Mouse (Mus musculus): ENCODE measurements at regions not wholly inside any gene's neighbourhood (a gene's known extent, or its start where the extent isn't known, plus 50 kb on each side); places are given as distances from the start of the nearest gene placed in this dataset.

GRCm38 (mm10) chr1:94803722-94804121 is 509.7 kb upstream of the Fam174a start:
- H3K9ac ChIP-seq = no peak overlapping the region
- H3K4me3 ChIP-seq (replicated peaks) = no peak overlapping the region
- H3K36me3 ChIP-seq (replicated peaks) = no peaks in the 10 kb centered on the region
- H3K4me2 ChIP-seq = no peak overlapping the region
- no peaks in the 10 kb centered on the region for H3K27me3 ChIP-seq
- H3K27ac ChIP-seq (replicated peaks) = no peak overlapping the region
- no peak for ATAC-seq (ENCODE audit: insufficient read depth)
- no peaks in the 10 kb centered on the region for H3K9me3 ChIP-seq (replicated peaks)
- H3K4me1 ChIP-seq (replicated peaks) = no peaks in the 10 kb centered on the region

GRCm38 (mm10) chr1:94804877-94805276 is 508.5 kb upstream of the Fam174a start:
- Histone ChIP-seq H3K36me3 (replicated peaks) (no peaks in the 10 kb centered on the region), H3K4me1 (replicated peaks) (no peaks in the 10 kb centered on the region), H3K27me3 (no peaks in the 10 kb centered on the region), H3K9ac (no peak overlapping the region), H3K9me3 (replicated peaks) (no peaks in the 10 kb centered on the region), H3K4me2 (no peak overlapping the region), H3K4me3 (replicated peaks) (no peak overlapping the region), H3K27ac (replicated peaks) (no peak overlapping the region)
- 44% methylated on average over 1 of the region's 1 CpGs for WGBS (ENCODE audit: insufficient replicate concordance)
- ATAC-seq (ENCODE audit: insufficient read depth) = no peak

GRCm38 (mm10) chr1:94827628-94828027 is 485.8 kb upstream of the Fam174a start:
- no peak overlapping the region for H3K27ac ChIP-seq (replicated peaks)
- H3K4me2 ChIP-seq = no peak overlapping the region
- H3K4me3 ChIP-seq (replicated peaks) = no peak overlapping the region
- no peaks in the 10 kb centered on the region for H3K36me3 ChIP-seq (replicated peaks)
- no peaks in the 10 kb centered on the region for H3K9me3 ChIP-seq (replicated peaks)
- no peak overlapping the region for H3K9ac ChIP-seq
- no peak for ATAC-seq (ENCODE audit: insufficient read depth)
- H3K4me1 ChIP-seq (replicated peaks) = no peaks in the 10 kb centered on the region
- H3K27me3 ChIP-seq = no peaks in the 10 kb centered on the region

GRCm38 (mm10) chr1:94835982-94836381 is 477.4 kb upstream of the Fam174a start:
- no peak for ATAC-seq (ENCODE audit: insufficient read depth)
- Histone ChIP-seq H3K4me3 (replicated peaks) (no peak overlapping the region), H3K9ac (no peak overlapping the region), H3K27ac (replicated peaks) (no peak overlapping the region), H3K4me1 (replicated peaks) (no peaks in the 10 kb centered on the region), H3K9me3 (replicated peaks) (no peaks in the 10 kb centered on the region), H3K4me2 (no peak overlapping the region), H3K27me3 (no peaks in the 10 kb centered on the region), H3K36me3 (replicated peaks) (no peaks in the 10 kb centered on the region)
- 52% methylated on average over 4 of the region's 4 CpGs for WGBS (ENCODE audit: insufficient replicate concordance)

DNA sequence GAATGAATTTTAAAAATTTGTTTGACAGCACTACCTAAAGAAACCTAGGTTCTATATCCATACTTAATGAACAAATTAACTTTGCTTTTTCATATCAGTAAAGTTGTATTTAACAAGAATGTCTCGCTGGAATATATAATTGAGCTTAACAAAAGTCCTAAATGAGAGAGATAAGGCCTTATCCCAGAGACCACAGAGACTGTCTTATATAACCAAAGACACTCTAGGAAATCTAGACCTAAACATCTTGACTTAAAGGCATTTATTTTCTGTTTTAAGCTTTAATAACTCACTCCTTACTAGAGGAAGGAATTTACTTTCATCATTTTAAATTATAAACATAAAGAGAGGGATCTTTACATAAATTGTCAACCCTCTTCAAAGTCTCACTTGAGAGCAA is 461.9 kb upstream of the Fam174a start:
- no peaks in the 10 kb centered on the region for H3K36me3 ChIP-seq (replicated peaks)
- 26% methylated on average over 1 of the region's 1 CpGs for WGBS (ENCODE audit: insufficient replicate concordance)
- H3K9me3 ChIP-seq (replicated peaks) = no peaks in the 10 kb centered on the region
- no peak overlapping the region for H3K9ac ChIP-seq
- ATAC-seq (ENCODE audit: insufficient read depth) = no peak
- H3K4me1 ChIP-seq (replicated peaks) = no peaks in the 10 kb centered on the region
- no peak overlapping the region for H3K27ac ChIP-seq (replicated peaks)
- H3K27me3 ChIP-seq = no peaks in the 10 kb centered on the region
- H3K4me3 ChIP-seq (replicated peaks) = no peak overlapping the region
- H3K4me2 ChIP-seq = no peak overlapping the region

DNA sequence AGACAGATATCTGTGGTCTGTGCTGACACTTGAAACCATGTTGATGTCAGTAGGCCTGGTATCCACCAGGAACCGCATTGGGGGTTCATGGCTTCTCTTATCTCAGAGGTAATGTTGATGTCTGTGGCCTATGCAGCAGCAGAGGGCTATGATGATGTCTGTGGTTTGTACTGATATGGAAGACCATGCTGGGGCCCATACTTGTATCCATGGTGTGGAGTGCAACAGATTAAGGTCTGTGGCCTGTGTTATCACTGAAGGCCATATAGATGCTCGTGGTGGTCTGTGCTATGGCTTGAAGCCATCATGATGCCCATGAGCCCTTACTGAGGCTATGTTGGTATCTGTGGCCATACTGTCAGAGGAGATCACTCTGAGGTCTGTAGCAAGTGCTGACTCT is 455.0 kb upstream of the Fam174a start:
- Histone ChIP-seq H3K27ac (replicated peaks) (peak overlapping the region; percentile 42), H3K36me3 (replicated peaks) (no peaks in the 10 kb centered on the region), H3K4me2 (no peak overlapping the region; the same call in 1 of the 2 replicates), H3K27me3 (no peaks in the 10 kb centered on the region), H3K4me3 (replicated peaks) (no peak overlapping the region), H3K9ac (no peak overlapping the region), H3K9me3 (replicated peaks) (no peaks in the 10 kb centered on the region), H3K4me1 (replicated peaks) (peaks cover 13% of the 10 kb centered on the region)
- ATAC-seq (ENCODE audit: insufficient read depth) = peak; percentile 99
- WGBS (ENCODE audit: insufficient replicate concordance) = 17% methylated on average over 2 of the region's 2 CpGs

- Histone ChIP-seq H3K4me3 (replicated peaks) (no peak overlapping the region), H3K4me1 (replicated peaks) (no peaks in the 10 kb centered on the region), H3K9ac (no peak overlapping the region), H3K36me3 (replicated peaks) (no peaks in the 10 kb centered on the region), H3K27ac (replicated peaks) (no peak overlapping the region), H3K4me2 (no peak overlapping the region), H3K9me3 (replicated peaks) (no peaks in the 10 kb centered on the region), H3K27me3 (no peaks in the 10 kb centered on the region)
- no peak for ATAC-seq (ENCODE audit: insufficient read depth)
Measured at GRCm38 (mm10) chr1:94868872-94869271, 444.6 kb upstream of the Fam174a start.

DNA sequence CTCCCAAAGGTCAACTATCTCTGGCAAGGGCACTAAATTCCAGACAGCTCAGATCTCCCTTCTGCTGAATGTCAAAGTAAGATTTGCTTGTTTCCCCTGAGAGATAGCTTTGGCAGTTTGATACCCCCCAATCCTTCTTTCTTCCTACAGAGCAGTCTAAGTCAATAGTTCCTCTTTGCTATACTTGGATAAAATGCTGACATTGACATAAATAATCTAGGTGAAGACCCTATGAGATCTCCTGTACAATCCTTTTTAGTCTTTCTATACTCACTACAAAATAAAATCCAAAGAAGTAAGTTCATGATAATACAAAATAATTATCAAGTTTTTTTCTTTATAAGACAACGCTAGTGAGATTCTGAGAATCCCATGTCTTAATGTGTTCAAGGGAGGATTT is 432.9 kb upstream of the Fam174a start:
- H3K27me3 ChIP-seq = no peaks in the 10 kb centered on the region
- ATAC-seq (ENCODE audit: insufficient read depth) = no peak
- no peaks in the 10 kb centered on the region for H3K4me1 ChIP-seq (replicated peaks)
- H3K9ac ChIP-seq = no peak overlapping the region
- WGBS (ENCODE audit: insufficient replicate concordance) = 86% methylated on average over 1 of the region's 1 CpGs
- H3K9me3 ChIP-seq (replicated peaks) = no peaks in the 10 kb centered on the region
- H3K36me3 ChIP-seq (replicated peaks) = no peaks in the 10 kb centered on the region
- no peak overlapping the region for H3K4me3 ChIP-seq (replicated peaks)
- no peak overlapping the region for H3K27ac ChIP-seq (replicated peaks)
- no peak overlapping the region for H3K4me2 ChIP-seq

DNA sequence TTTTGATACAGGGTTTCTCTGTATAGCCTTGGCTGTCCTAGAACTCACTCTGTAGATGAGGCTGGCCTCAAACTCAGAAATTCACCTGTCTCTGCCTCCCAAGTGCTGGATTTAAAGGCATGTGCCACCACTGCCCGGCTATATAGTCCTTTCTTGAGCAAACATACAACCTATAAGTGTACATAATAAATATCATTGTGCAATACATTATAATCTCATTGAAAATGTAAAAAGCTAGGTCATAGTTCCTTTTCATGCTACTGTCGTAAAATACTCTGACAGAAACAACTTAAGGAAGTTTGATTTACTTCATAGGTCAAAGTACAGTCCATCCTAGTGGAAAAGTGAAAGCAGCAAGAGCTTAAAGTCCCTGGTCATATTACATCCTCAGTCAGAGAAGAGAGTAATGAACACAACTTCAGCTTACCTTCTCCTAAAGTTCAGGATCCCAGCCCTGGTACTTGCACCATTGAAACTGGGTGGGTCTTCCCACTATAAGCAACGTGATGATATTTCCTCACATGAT is 408.4 kb upstream of the Fam174a start:
- no peak for ATAC-seq (ENCODE audit: insufficient read depth)
- no peaks in the 10 kb centered on the region for H3K9me3 ChIP-seq (replicated peaks)
- no peak overlapping the region for H3K4me2 ChIP-seq
- no peak overlapping the region for H3K27ac ChIP-seq (replicated peaks)
- H3K4me3 ChIP-seq (replicated peaks) = no peak overlapping the region
- no peaks in the 10 kb centered on the region for H3K27me3 ChIP-seq
- whole genome bisulfite sequencing (ENCODE audit: insufficient replicate concordance) = 48% methylated on average over 3 of the region's 3 CpGs
- H3K9ac ChIP-seq = no peak overlapping the region
- no peaks in the 10 kb centered on the region for H3K4me1 ChIP-seq (replicated peaks)
- no peaks in the 10 kb centered on the region for H3K36me3 ChIP-seq (replicated peaks)

- Histone ChIP-seq H3K4me3 (replicated peaks) (no peak overlapping the region), H3K27me3 (no peaks in the 10 kb centered on the region), H3K9me3 (replicated peaks) (no peaks in the 10 kb centered on the region), H3K4me2 (no peak overlapping the region), H3K9ac (no peak overlapping the region), H3K36me3 (replicated peaks) (no peaks in the 10 kb centered on the region), H3K4me1 (replicated peaks) (no peaks in the 10 kb centered on the region), H3K27ac (replicated peaks) (no peak overlapping the region)
- ATAC-seq (ENCODE audit: insufficient read depth) = no peak
Measured at GRCm38 (mm10) chr1:94910839-94911238, 402.6 kb upstream of the Fam174a start.

Data from liver, embryonic 15.5 days (tissue).